Mouse (Mus musculus): Measurements from ENCODE around the gene Irak2. TPM values are rescaled to one million over a fixed set of nuclear protein-coding genes. Genes with fewer than 3 reads are reported as not detected.
A peak's percentile ranks its signal among the peaks of the same experiment; 100 is the strongest.

Gene Irak2
- total RNA-seq, 4 experiments from 2014 or later: 3.3 to 7.4 (median 4.7) TPM

- DNase-seq (ENCODE audit: low spot score in 2 of 2): no peak
Measured at GRCm38 (mm10) chr6:113639201-113639600, 934 bp downstream of the Irak2 start.

- no peak for DNase-seq (ENCODE audit: low spot score in 2 of 2)
Measured at GRCm38 (mm10) chr6:113642605-113643004, 4.3 kb downstream of the Irak2 start.

GRCm38 (mm10) chr6:113643021-113643420 lies 4.8 kb downstream of the Irak2 start:
- no peak for DNase-seq (ENCODE audit: low spot score in 2 of 2)

GRCm38 (mm10) chr6:113643967-113644366 lies 5.7 kb downstream of the Irak2 start:
- DNase-seq (ENCODE audit: low spot score in 2 of 2): no peak

- DNase-seq (ENCODE audit: low spot score in 2 of 2): peak in 1 of 2 experiments; percentile 22
Measured at GRCm38 (mm10) chr6:113644808-113645207, 6.5 kb downstream of the Irak2 start.

- no peak for DNase-seq (ENCODE audit: low spot score in 2 of 2)
Measured at GRCm38 (mm10) chr6:113649346-113650196, 11.3 kb downstream of the Irak2 start.

- DNase-seq (ENCODE audit: low spot score in 2 of 2): no peak
Measured at GRCm38 (mm10) chr6:113650197-113650640, 12.0 kb downstream of the Irak2 start.

GRCm38 (mm10) chr6:113651626-113652025 lies 13.4 kb downstream of the Irak2 start:
- no peak for DNase-seq (ENCODE audit: low spot score in 2 of 2)

- DNase-seq (ENCODE audit: low spot score in 2 of 2): no peak
Measured at GRCm38 (mm10) chr6:113653551-113653950, 15.3 kb downstream of the Irak2 start.

- no peak for DNase-seq (ENCODE audit: low spot score in 2 of 2)
Measured at GRCm38 (mm10) chr6:113654102-113654501, 15.8 kb downstream of the Irak2 start.

GRCm38 (mm10) chr6:113654753-113655397 lies 16.6 kb downstream of the Irak2 start:
- no peak for DNase-seq (ENCODE audit: low spot score in 2 of 2)

- DNase-seq (ENCODE audit: low spot score in 2 of 2): no peak
Measured at GRCm38 (mm10) chr6:113655475-113655874, 17.2 kb downstream of the Irak2 start.

GRCm38 (mm10) chr6:113656847-113657246 lies 18.6 kb downstream of the Irak2 start:
- DNase-seq (ENCODE audit: low spot score in 2 of 2): no peak

- no peak for DNase-seq (ENCODE audit: low spot score in 2 of 2)
Measured at GRCm38 (mm10) chr6:113658226-113658625, 20.0 kb downstream of the Irak2 start.

- DNase-seq (ENCODE audit: low spot score in 2 of 2): no peak
Measured at GRCm38 (mm10) chr6:113659648-113660491, 21.6 kb downstream of the Irak2 start.

GRCm38 (mm10) chr6:113660492-113661352 lies 22.5 kb downstream of the Irak2 start:
- DNase-seq (ENCODE audit: low spot score in 2 of 2): no peak

GRCm38 (mm10) chr6:113661353-113662241 lies 23.3 kb downstream of the Irak2 start:
- DNase-seq (ENCODE audit: low spot score in 2 of 2): no peak

- no peak for DNase-seq (ENCODE audit: low spot score in 2 of 2)
Measured at GRCm38 (mm10) chr6:113662964-113663700, 24.9 kb downstream of the Irak2 start.

- no peak for DNase-seq (ENCODE audit: low spot score in 2 of 2)
Measured at GRCm38 (mm10) chr6:113664305-113664704, 26.0 kb downstream of the Irak2 start.

Data from gastrocnemius, adult 8-10 months (tissue).